Mouse (Mus musculus) E14TG2a.4 (cell line): Measurements from ENCODE around the gene Aatk.

Experiments
- H3K27me3 ChIP-seq: 2 replicates; pipeline ENCODE4 v1.6.1; 2014; ENCODE audit warnings: low read length, control low read depth; ENCODE audit not compliant: insufficient read depth
- H3K36me3 ChIP-seq: 2 replicates; pipeline ENCODE4 v1.6.1; 2014; ENCODE audit warnings: low read length, control low read depth; ENCODE audit not compliant: insufficient read depth
- H3K4me1 ChIP-seq: replicated peaks from 2 replicates; pipeline ENCODE4 v1.6.1; 2014; ENCODE audit warnings: low read depth, low read length, control low read depth
- H3K4me3 ChIP-seq: replicated peaks from 2 replicates; pipeline ENCODE4 v1.5.1; 2014; ENCODE audit warnings: mild to moderate bottlenecking, low read length
- H3K9me3 ChIP-seq: 2 replicates; pipeline ENCODE4 v1.6.1; 2014; ENCODE audit warnings: low read length, control low read depth
- CTCF ChIP-seq: conservative IDR thresholded peaks from 2 replicates; pipeline ENCODE4 v1.5.1; 2014; ENCODE audit warnings: low read length
- NANOG ChIP-seq: IDR thresholded peaks from 2 replicates; pipeline ENCODE4 v1.6.1; 2014; ENCODE audit warnings: borderline replicate concordance, low read length, mixed read lengths
- POU5F1 ChIP-seq: IDR thresholded peaks from 2 replicates; pipeline ENCODE4 v1.6.1; 2014; ENCODE audit warnings: low read length, borderline replicate concordance

The Aatk gene

GRCm38 (mm10) chr11:120022216-120022615, 24.8 kb downstream of the Aatk start:
- no peaks in the 10 kb centered on the region for H3K36me3 ChIP-seq
- H3K27me3 ChIP-seq = peaks cover 21% of the 10 kb centered on the region
- TF ChIP-seq NANOG (no peak), CTCF (no peak), POU5F1 (no peak)
- no peak overlapping the region for H3K4me3 ChIP-seq
- H3K4me1 ChIP-seq = peaks cover 32% of the 10 kb centered on the region
- no peaks in the 10 kb centered on the region for H3K9me3 ChIP-seq

GRCm38 (mm10) chr11:120021367-120021766, 25.6 kb downstream of the Aatk start:
- Histone ChIP-seq H3K36me3 (no peaks in the 10 kb centered on the region), H3K9me3 (no peaks in the 10 kb centered on the region), H3K4me3 (no peak overlapping the region), H3K4me1 (peaks cover 37% of the 10 kb centered on the region), H3K27me3 (peaks cover 29% of the 10 kb centered on the region)
- TF ChIP-seq POU5F1 (no peak), CTCF (no peak), NANOG (no peak)

- TF ChIP-seq NANOG (no peak), CTCF (no peak), POU5F1 (no peak)
- no peaks in the 10 kb centered on the region for H3K9me3 ChIP-seq
- H3K27me3 ChIP-seq = peaks cover 39% of the 10 kb centered on the region
- H3K36me3 ChIP-seq = no peaks in the 10 kb centered on the region
- no peak overlapping the region for H3K4me3 ChIP-seq
- H3K4me1 ChIP-seq = peaks cover 53% of the 10 kb centered on the region
Observed at GRCm38 (mm10) chr11:120019542-120020440, 27.2 kb downstream of the Aatk start.

GRCm38 (mm10) chr11:120017011-120017410, 30.0 kb downstream of the Aatk start:
- H3K36me3 ChIP-seq = no peaks in the 10 kb centered on the region
- peaks cover 55% of the 10 kb centered on the region for H3K4me1 ChIP-seq
- TF ChIP-seq POU5F1 = no peak
- TF ChIP-seq NANOG = no peak
- TF ChIP-seq CTCF = no peak
- no peak overlapping the region for H3K4me3 ChIP-seq
- H3K27me3 ChIP-seq = peaks cover 56% of the 10 kb centered on the region
- H3K9me3 ChIP-seq = no peaks in the 10 kb centered on the region

- Histone ChIP-seq H3K36me3 (no peaks in the 10 kb centered on the region), H3K27me3 (peaks cover 76% of the 10 kb centered on the region), H3K4me1 (peaks cover 66% of the 10 kb centered on the region), H3K9me3 (no peaks in the 10 kb centered on the region), H3K4me3 (no peak overlapping the region)
- TF ChIP-seq CTCF (0 out of 2 replicates have a peak, but pooled peaks have one; percentile 7), POU5F1 (no peak), NANOG (no peak)
Observed at GRCm38 (mm10) chr11:120014758-120015157, 32.2 kb downstream of the Aatk start.

- H3K4me1 ChIP-seq = peaks cover 62% of the 10 kb centered on the region
- TF ChIP-seq NANOG (no peak), CTCF (peak; percentile 76)
- H3K27me3 ChIP-seq = peaks cover 69% of the 10 kb centered on the region
- no peaks in the 10 kb centered on the region for H3K9me3 ChIP-seq
- H3K36me3 ChIP-seq = no peaks in the 10 kb centered on the region
- peak overlapping the region; percentile 78 for H3K4me3 ChIP-seq
Observed at GRCm38 (mm10) chr11:120013174-120013711, 33.7 kb downstream of the Aatk start.

GRCm38 (mm10) chr11:120012702-120013101, 34.3 kb downstream of the Aatk start:
- TF ChIP-seq NANOG (no peak), POU5F1 (no peak), CTCF (no peak)
- Histone ChIP-seq H3K27me3 (peaks cover 64% of the 10 kb centered on the region), H3K4me1 (peaks cover 62% of the 10 kb centered on the region), H3K9me3 (no peaks in the 10 kb centered on the region), H3K4me3 (peak overlapping the region; percentile 75), H3K36me3 (no peaks in the 10 kb centered on the region)

GRCm38 (mm10) chr11:120011761-120012560, 35.0 kb downstream of the Aatk start:
- peaks cover 57% of the 10 kb centered on the region for H3K27me3 ChIP-seq
- TF ChIP-seq NANOG = no peak
- 0 out of 2 replicates have a peak, but pooled peaks have one; percentile 3 for TF ChIP-seq CTCF
- H3K4me1 ChIP-seq = peaks cover 62% of the 10 kb centered on the region
- peak overlapping the region; percentile 75 for H3K4me3 ChIP-seq
- no peaks in the 10 kb centered on the region for H3K9me3 ChIP-seq
- H3K36me3 ChIP-seq = no peaks in the 10 kb centered on the region
